Mouse (Mus musculus) forebrain, postnatal 0 days (tissue): ENCODE results near the gene Eif4b. TPM values are rescaled to one million over a fixed set of nuclear protein-coding genes. Genes with fewer than 3 reads are reported as not detected.

ENCODE experiments used
- ATAC-seq: fragments of 200-750 bp; cut with Nextera tagmentation; 2 replicates; pipeline ENCODE4 v1.8.0; 2017; ENCODE audit warnings: mild to moderate bottlenecking, moderate library complexity
- DNase-seq: peaks from one replicate; pipeline ENCODE4 v3.0.0-alpha.2; 2015
- H3K27ac ChIP-seq: fragments of 300-500 bp; sonication (generic); 2 replicates; pipeline ENCODE4 v1.5.1; 2014; ENCODE audit warnings: low read depth, mild to moderate bottlenecking, antibody characterized with exemption, low read length, moderate library complexity, mixed read lengths
- H3K27me3 ChIP-seq: fragments of 300-500 bp; sonication (generic); 2 replicates; pipeline ENCODE4 v1.6.1; 2014; ENCODE audit warnings: mild to moderate bottlenecking, low read length, mixed read lengths; ENCODE audit not compliant: insufficient read depth
- H3K36me3 ChIP-seq: fragments of 300-500 bp; sonication (generic); 2 replicates; pipeline ENCODE4 v1.6.1; 2014; ENCODE audit warnings: mild to moderate bottlenecking, moderate library complexity; ENCODE audit not compliant: insufficient read depth
- H3K4me1 ChIP-seq: fragments of 300-500 bp; sonication (generic); 2 replicates; pipeline ENCODE4 v1.6.1; 2014; ENCODE audit warnings: antibody characterized with exemption; ENCODE audit not compliant: insufficient read depth
- H3K4me2 ChIP-seq: fragments of 300-500 bp; sonication (generic); 2 replicates; pipeline ENCODE4 v1.6.1; 2014; ENCODE audit warnings: low read depth, mild to moderate bottlenecking, moderate library complexity
- H3K4me3 ChIP-seq: fragments of 300-500 bp; sonication (generic); 2 replicates; pipeline ENCODE4 v1.5.1; 2014; ENCODE audit warnings: low read depth, low read length, mixed read lengths
- H3K9ac ChIP-seq: fragments of 300-500 bp; sonication (generic); 2 replicates; pipeline ENCODE4 v1.6.1; 2014; ENCODE audit warnings: mild to moderate bottlenecking
- H3K9me3 ChIP-seq: fragments of 300-500 bp; sonication (generic); 2 replicates; pipeline ENCODE4 v1.6.1; 2016; ENCODE audit warnings: low read length
- CTCF ChIP-seq: sonication (generic); IDR thresholded peaks from 2 replicates; pipeline ENCODE4 v1.5.1; 2016; ENCODE audit warnings: antibody characterized with exemption, control low read depth, low read depth
- WGBS: fragments of 180-500 bp; shearing (Covaris S2); extraction: QIAGEN DNeasy Blood & Tissue Kit; methylation state at CpG from one replicate; pipeline ENCODE4 v1.1.7; 2014; 5-methylcytosine and 5-hydroxymethylcytosine counted together
- polyA plus RNA-seq: library from polyadenylated mRNA; unstranded; fragments of >200 nt; fragmentation: Nextera tagmentation; extraction: Ambion mirVana; gene quantifications from 2 replicates; pipeline ENCODE4 v1.2.1, GENCODE M21; 2015
- total RNA-seq: library from RNA; depleted of rRNA; stranded (reverse); fragments of >200 nt; gene quantifications from 2 replicates; pipeline ENCODE4 v1.2.3, GENCODE M21; 2014

Gene Eif4b
- total and polyA plus RNA-seq, 2 experiments from 2014 or later, result 72.8 to 194 TPM

DNA sequence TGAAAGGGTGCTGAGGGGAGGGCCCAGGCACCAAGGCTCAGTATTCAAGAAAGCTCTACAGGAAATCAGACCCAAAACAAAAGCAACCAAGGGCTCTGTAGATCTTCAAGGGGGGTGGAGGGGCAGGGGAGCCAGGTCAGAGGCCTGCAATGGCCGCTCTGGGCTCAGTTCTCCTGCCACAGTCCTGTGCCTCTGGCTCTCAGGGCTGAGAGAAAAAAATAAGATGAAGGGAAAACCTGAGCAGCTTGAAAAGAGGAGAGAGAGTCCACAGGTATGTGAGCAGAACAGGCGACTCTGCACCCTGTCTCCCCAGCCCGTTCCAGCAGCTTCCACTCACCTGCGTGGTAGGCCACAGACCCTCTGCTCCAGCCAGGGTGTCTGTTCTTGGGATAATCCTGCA is 45.0 kb downstream of the Eif4b start:
- WGBS, result 80% methylated on average over 4 of the region's 4 CpGs
- Histone ChIP-seq H3K4me2 (no peak overlapping the region), H3K9me3 (no peaks in the 10 kb centered on the region), H3K36me3 (peaks cover 73% of the 10 kb centered on the region), H3K27ac (no peak overlapping the region), H3K9ac (no peak overlapping the region), H3K4me1 (no peaks in the 10 kb centered on the region), H3K27me3 (no peaks in the 10 kb centered on the region), H3K4me3 (no peak overlapping the region)
- TF ChIP-seq CTCF, result no peak
- no peak for DNase-seq
- ATAC-seq, result no peak

DNA sequence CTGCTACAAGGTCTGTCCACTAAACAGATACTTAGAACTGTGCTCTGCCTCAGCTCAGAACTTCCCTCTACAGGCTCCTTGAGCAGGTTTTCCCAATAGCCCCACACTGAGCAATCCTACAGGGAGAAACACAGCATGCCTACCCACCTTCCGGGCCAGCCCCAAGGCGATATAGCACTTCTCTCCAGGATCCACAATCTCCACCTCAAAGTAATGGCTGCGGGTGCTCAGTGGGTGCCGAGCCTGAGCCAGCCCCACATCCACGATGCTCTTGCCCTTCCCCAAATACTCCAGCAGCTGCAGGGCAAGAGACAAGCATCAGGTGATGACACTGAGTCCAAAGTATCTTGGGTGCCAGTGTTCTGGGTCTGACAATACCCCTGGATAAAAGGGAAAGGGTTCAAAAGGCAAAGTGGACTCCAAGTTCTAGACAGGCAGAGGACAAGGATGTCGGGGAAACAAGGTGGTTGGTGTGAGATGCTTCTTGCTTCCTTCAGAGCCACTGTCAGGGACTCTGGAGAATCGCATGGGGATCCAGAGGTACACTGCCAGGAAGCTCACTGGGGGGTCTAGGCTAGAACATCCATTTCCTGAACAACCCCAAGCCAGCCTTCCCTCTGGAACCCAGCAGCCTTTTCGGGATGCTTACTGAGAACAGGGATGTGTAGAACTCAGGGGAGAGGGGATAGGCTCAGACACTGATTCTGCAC is 45.7 kb downstream of the Eif4b start:
- no peak for DNase-seq

DNA sequence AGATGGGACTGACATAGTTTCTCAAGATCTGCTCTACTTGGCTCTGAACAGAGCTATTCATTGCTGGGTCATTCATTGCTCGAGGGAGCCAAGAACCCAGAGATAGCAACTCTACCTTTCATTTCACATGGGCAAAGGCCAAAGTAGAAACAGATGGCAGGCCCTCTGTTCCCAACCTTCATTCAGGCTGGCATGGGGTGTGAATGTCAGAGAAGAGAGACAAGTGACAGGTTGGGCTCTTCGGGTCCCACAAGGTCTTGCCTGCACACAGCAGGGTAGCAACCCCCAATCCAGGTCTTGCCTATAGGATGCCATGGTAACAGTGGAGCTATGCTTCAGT is 46.2 kb downstream of the Eif4b start:
- WGBS, result 64% methylated on average over 2 of the region's 2 CpGs
- Histone ChIP-seq H3K4me2 (no peak overlapping the region), H3K4me3 (no peak overlapping the region), H3K27ac (no peak overlapping the region), H3K36me3 (peaks cover 78% of the 10 kb centered on the region), H3K27me3 (no peaks in the 10 kb centered on the region), H3K4me1 (no peaks in the 10 kb centered on the region), H3K9me3 (no peaks in the 10 kb centered on the region), H3K9ac (no peak overlapping the region)
- DNase-seq, result no peak
- ATAC-seq, result no peak
- TF ChIP-seq CTCF, result no peak

More for the DNA sequence above, 45.7 kb downstream of the Eif4b start:
- Histone ChIP-seq H3K4me3 (no peak overlapping the region), H3K9ac (no peak overlapping the region), H3K4me1 (no peaks in the 10 kb centered on the region), H3K9me3 (no peaks in the 10 kb centered on the region), H3K27ac (no peak overlapping the region), H3K36me3 (peaks cover 74% of the 10 kb centered on the region), H3K4me2 (no peak overlapping the region), H3K27me3 (no peaks in the 10 kb centered on the region)
- peak; percentile 44; the same call in 1 of the 2 replicates for ATAC-seq
- WGBS, result 76% methylated on average over 8 of the region's 8 CpGs
- no peak for TF ChIP-seq CTCF

DNA sequence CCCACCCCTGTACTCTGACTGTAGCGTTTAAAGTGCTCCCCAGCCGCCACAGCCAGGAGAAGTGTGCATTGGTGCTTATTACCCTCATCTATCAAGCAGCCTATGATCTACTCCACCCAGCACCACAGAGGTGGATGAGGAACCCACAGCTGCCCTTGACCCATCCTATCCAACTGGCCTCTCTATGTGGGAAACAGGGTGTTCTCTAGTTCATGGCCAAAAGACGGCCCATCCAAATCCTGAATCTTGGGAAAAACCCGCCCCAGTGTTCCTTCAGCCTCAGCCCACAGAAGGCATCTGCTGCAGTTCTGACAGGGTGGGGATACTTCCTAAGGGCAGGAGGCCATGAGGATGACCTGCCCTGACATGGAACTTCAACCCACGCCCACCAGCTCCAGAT is 47.0 kb downstream of the Eif4b start:
- WGBS, result 90% methylated on average over 5 of the region's 5 CpGs
- Histone ChIP-seq H3K36me3 (peaks cover 81% of the 10 kb centered on the region), H3K9me3 (no peaks in the 10 kb centered on the region), H3K9ac (no peak overlapping the region), H3K27ac (no peak overlapping the region), H3K4me3 (no peak overlapping the region), H3K27me3 (no peaks in the 10 kb centered on the region), H3K4me1 (no peaks in the 10 kb centered on the region), H3K4me2 (no peak overlapping the region)
- ATAC-seq, result no peak
- DNase-seq, result no peak
- TF ChIP-seq CTCF, result no peak

DNA sequence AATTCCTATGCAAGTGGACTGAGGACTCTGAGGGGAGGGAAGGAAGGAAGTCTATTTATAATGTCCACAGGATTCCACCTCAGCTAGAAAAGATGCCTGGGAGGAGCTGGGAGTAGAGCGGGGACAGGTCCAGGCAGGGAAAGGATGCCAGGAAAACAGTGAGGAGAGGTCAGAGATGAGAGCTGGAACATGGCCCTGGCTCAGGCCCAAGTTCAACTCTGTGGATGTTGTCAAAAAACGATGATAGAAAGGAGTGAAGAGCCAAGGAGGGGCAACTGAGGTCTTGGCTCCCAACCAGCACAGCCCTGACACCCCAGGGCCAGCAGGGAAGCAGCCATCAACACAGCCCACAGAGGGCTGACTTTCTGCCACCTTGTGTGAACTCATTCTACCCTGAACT is 52.7 kb downstream of the Eif4b start:
- H3K4me2 ChIP-seq, result no peak overlapping the region
- no peak overlapping the region for H3K9ac ChIP-seq
- TF ChIP-seq CTCF, result no peak
- ATAC-seq (no peak), DNase-seq (no peak)
- peaks cover 79% of the 10 kb centered on the region for H3K36me3 ChIP-seq
- no peaks in the 10 kb centered on the region for H3K9me3 ChIP-seq
- H3K4me3 ChIP-seq, result no peak overlapping the region
- no peak overlapping the region for H3K27ac ChIP-seq
- WGBS, result 55% methylated on average over 2 of the region's 2 CpGs
- no peaks in the 10 kb centered on the region for H3K27me3 ChIP-seq
- no peaks in the 10 kb centered on the region for H3K4me1 ChIP-seq

DNA sequence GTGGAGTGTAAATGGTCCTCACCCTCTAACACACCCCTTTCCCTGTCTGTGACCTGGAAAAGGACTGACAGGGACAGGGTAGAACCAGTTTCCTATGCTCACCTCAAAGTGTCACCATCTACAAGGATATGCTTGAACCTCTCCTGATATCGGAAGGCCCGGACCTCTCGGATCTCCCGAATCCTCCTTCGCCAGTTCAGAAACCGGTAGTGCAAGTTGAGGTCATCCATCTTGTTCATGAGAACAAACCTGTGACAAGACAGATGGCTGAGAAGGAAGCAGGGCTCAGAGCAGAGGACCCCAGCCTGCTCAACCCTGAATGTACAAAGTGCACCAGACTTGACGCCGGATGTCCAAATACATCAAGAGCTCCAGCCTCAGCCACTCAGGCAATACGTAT is 59.7 kb downstream of the Eif4b start:
- H3K27me3 ChIP-seq, result no peaks in the 10 kb centered on the region
- no peak for TF ChIP-seq CTCF
- H3K4me1 ChIP-seq, result peaks cover 4% of the 10 kb centered on the region; the same call in 1 of the 2 replicates
- H3K36me3 ChIP-seq, result peaks cover 43% of the 10 kb centered on the region
- no peak overlapping the region for H3K27ac ChIP-seq
- H3K9me3 ChIP-seq, result no peaks in the 10 kb centered on the region
- H3K9ac ChIP-seq, result no peak overlapping the region
- no peak overlapping the region for H3K4me2 ChIP-seq
- WGBS, result 93% methylated on average over 9 of the region's 9 CpGs
- DNase-seq (no peak), ATAC-seq (no peak)
- no peak overlapping the region for H3K4me3 ChIP-seq

DNA sequence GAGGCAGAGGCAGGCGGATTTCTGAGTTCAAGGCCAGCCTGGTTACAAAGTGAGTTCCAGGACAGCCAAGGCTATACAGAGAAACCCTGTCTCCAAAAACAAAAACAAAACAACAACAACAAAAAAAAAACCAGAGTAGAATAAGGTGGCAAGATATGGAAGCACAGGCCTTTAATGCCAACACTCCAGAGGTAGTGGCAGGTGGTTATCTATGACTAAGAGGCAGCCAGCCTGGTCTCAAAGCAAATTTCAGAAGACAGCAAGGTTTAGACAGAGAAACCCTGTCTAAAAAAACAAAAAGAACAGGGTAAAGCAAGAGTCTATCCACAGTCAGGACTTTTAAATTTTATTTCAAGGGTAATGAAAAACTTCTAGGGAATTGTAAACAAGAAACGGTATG is 61.1 kb downstream of the Eif4b start:
- no peak for TF ChIP-seq CTCF
- WGBS, result 84% methylated on average over 2 of the region's 2 CpGs
- peaks cover 31% of the 10 kb centered on the region for H3K36me3 ChIP-seq

More for the DNA sequence above, 61.1 kb downstream of the Eif4b start:
- Histone ChIP-seq H3K4me2 (peak overlapping the region; percentile 67), H3K4me3 (peak overlapping the region; percentile 91), H3K9ac (no peak overlapping the region), H3K9me3 (no peaks in the 10 kb centered on the region), H3K4me1 (peaks cover 4% of the 10 kb centered on the region; the same call in 1 of the 2 replicates), H3K27me3 (no peaks in the 10 kb centered on the region), H3K27ac (no peak overlapping the region)
- ATAC-seq (no peak), DNase-seq (no peak)
